Mouse (Mus musculus) spleen, embryonic (tissue): ENCODE results near the gene Otud3.
"Not testable (repeated sequence)": the region's sequence is repeated elsewhere in the genome, so short reads cannot be mapped to it uniquely, and the experiment has no call there.

Experiments used
- CTCF ChIA-PET: fragments of 350-600 bp; sonication (Branson Sonifier 250); formaldehyde crosslinking; loops from one replicate; lab custom pipeline; 2022; lab: Charles Lee

The Otud3 gene

GRCm38 (mm10) chr4:138892655-138893054 is 21.1 kb downstream of the Otud3 start:
- CTCF ChIA-PET, result interaction anchor here (0.5 kb wide), 1 partner anchor 446 kb away, joined by 4 read pairs; no protein-coding TSS in a partner anchor

- CTCF ChIA-PET, result no interaction called here
These were observed 24.1 kb downstream of the Otud3 start for GRCm38 (mm10) chr4:138889635-138890034.

- CTCF ChIA-PET, result no interaction called here
These were observed 24.6 kb downstream of the Otud3 start for GRCm38 (mm10) chr4:138889165-138889564.

GRCm38 (mm10) chr4:138884261-138884660 is 29.5 kb downstream of the Otud3 start:
- CTCF ChIA-PET, result no interaction called here

- CTCF ChIA-PET, result interaction anchor here (0.7 kb wide), 2 partner anchors 13 to 91 kb away, joined by 3 read pairs; no protein-coding TSS in a partner anchor
These were observed 31.6 kb downstream of the Otud3 start for GRCm38 (mm10) chr4:138882179-138882578.

- CTCF ChIA-PET, result no interaction called here
These were observed 32.7 kb downstream of the Otud3 start for GRCm38 (mm10) chr4:138880811-138881584.

- CTCF ChIA-PET, result no interaction called here
These were observed 33.9 kb downstream of the Otud3 start for GRCm38 (mm10) chr4:138879808-138880207.

- CTCF ChIA-PET, result no interaction called here
These were observed 35.0 kb downstream of the Otud3 start for GRCm38 (mm10) chr4:138878783-138879182.

GRCm38 (mm10) chr4:138877731-138878130 is 36.0 kb downstream of the Otud3 start, which contains the start of gene Pla2g2e:
Gene Pla2g2e (plus strand): TSS chr4:138877942.
- CTCF ChIA-PET, result interaction anchor here (0.6 kb wide), 1 partner anchor 1867 kb away, joined by 12 read pairs; no protein-coding TSS in a partner anchor

GRCm38 (mm10) chr4:138875986-138876385 is 37.8 kb downstream of the Otud3 start:
- CTCF ChIA-PET, result no interaction called here

- CTCF ChIA-PET, result not testable (repeated sequence)
These were observed 38.5 kb downstream of the Otud3 start for GRCm38 (mm10) chr4:138875275-138875674.

GRCm38 (mm10) chr4:138873864-138874263 is 39.9 kb downstream of the Otud3 start, which contains the start of gene Gm13030:
Gene Gm13030 (minus strand): TSS chr4:138873964.
- CTCF ChIA-PET, result no interaction called here

- CTCF ChIA-PET, result interaction anchor here (1.0 kb wide), 1 partner anchor 14 kb away, joined by 3 read pairs; no protein-coding TSS in a partner anchor
These were observed 45.1 kb downstream of the Otud3 start for GRCm38 (mm10) chr4:138868666-138869065.

- CTCF ChIA-PET, result interaction anchor here (0.6 to 0.7 kb wide), 2 partner anchors 31 to 97 kb away, joined by 3 to 5 read pairs; no protein-coding TSS in a partner anchor
These were observed 47.3 kb downstream of the Otud3 start for GRCm38 (mm10) chr4:138866413-138866812.

GRCm38 (mm10) chr4:138865991-138866390 is 47.8 kb downstream of the Otud3 start:
- CTCF ChIA-PET, result interaction anchor here (0.6 to 0.7 kb wide), 2 partner anchors 31 to 98 kb away, joined by 3 to 5 read pairs; no protein-coding TSS in a partner anchor

GRCm38 (mm10) chr4:138865092-138865491 is 48.7 kb downstream of the Otud3 start:
- CTCF ChIA-PET, result interaction anchor here (0.6 kb wide), 1 partner anchor 908 kb away, joined by 9 read pairs; no protein-coding TSS in a partner anchor

GRCm38 (mm10) chr4:138863344-138863998 is 50.3 kb downstream of the Otud3 start, which contains the start of gene Pla2g5:
Gene Pla2g5 (minus strand): TSS chr4:138863482.
- CTCF ChIA-PET, result no interaction called here

GRCm38 (mm10) chr4:138859728-138860127 is 54.0 kb downstream of the Otud3 start:
- CTCF ChIA-PET, result no interaction called here

GRCm38 (mm10) chr4:138859245-138859644 is 54.5 kb downstream of the Otud3 start:
- CTCF ChIA-PET, result no interaction called here

GRCm38 (mm10) chr4:138858446-138858845 is 55.3 kb downstream of the Otud3 start:
- CTCF ChIA-PET, result interaction anchor here (0.7 kb wide), 1 partner anchor 88 kb away, joined by 3 read pairs; no protein-coding TSS in a partner anchor

- CTCF ChIA-PET, result no interaction called here
These were observed 56.2 kb downstream of the Otud3 start for GRCm38 (mm10) chr4:138857576-138857975.

- CTCF ChIA-PET, result no interaction called here
These were observed 57.3 kb downstream of the Otud3 start for GRCm38 (mm10) chr4:138856491-138856890.
